Mouse (Mus musculus): ENCODE measurements around the gene Mbd6.
"Not testable (repeated sequence)": the region's sequence is repeated elsewhere in the genome, so short reads cannot be mapped to it uniquely, and the experiment has no call there.

The Mbd6 gene

GRCm38 (mm10) chr10:127313516-127313915, 24.7 kb upstream of the Mbd6 start:
- not testable (repeated sequence) for DNase-seq (ENCODE audit: low spot score in 2 of 2)

GRCm38 (mm10) chr10:127312858-127313257, 24.0 kb upstream of the Mbd6 start:
- no peak for DNase-seq (ENCODE audit: low spot score in 2 of 2)

- peak; percentile 80 to 88 for DNase-seq (ENCODE audit: low spot score in 2 of 2)
These were observed 23.5 kb upstream of the Mbd6 start for GRCm38 (mm10) chr10:127312356-127312676.

GRCm38 (mm10) chr10:127311476-127312355, 22.9 kb upstream of the Mbd6 start, which contains the start of gene Mars:
TSS of gene Mars (minus strand) at chr10:127311786.
- peak; percentile 97 for DNase-seq (ENCODE audit: low spot score in 2 of 2)

GRCm38 (mm10) chr10:127310523-127311475, 22.0 kb upstream of the Mbd6 start:
- no peak for DNase-seq (ENCODE audit: low spot score in 2 of 2)

GRCm38 (mm10) chr10:127309167-127309566, 20.3 kb upstream of the Mbd6 start:
- DNase-seq (ENCODE audit: low spot score in 2 of 2): not testable (repeated sequence)

- DNase-seq (ENCODE audit: low spot score in 2 of 2): no peak
These were observed 14.3 kb upstream of the Mbd6 start for GRCm38 (mm10) chr10:127303136-127303535.

- DNase-seq (ENCODE audit: low spot score in 2 of 2): no peak
These were observed 11.5 kb upstream of the Mbd6 start for GRCm38 (mm10) chr10:127300361-127300760.

GRCm38 (mm10) chr10:127297015-127297871, 8.4 kb upstream of the Mbd6 start:
- DNase-seq (ENCODE audit: low spot score in 2 of 2): no peak

- no peak for DNase-seq (ENCODE audit: low spot score in 2 of 2)
These were observed 7.4 kb upstream of the Mbd6 start for GRCm38 (mm10) chr10:127295986-127296794.

- DNase-seq (ENCODE audit: low spot score in 2 of 2): no peak
These were observed 6.2 kb upstream of the Mbd6 start for GRCm38 (mm10) chr10:127294895-127295510.

- no peak for DNase-seq (ENCODE audit: low spot score in 2 of 2)
These were observed 4.8 kb upstream of the Mbd6 start for GRCm38 (mm10) chr10:127293590-127294113.

GRCm38 (mm10) chr10:127292987-127293538, 4.2 kb upstream of the Mbd6 start:
- DNase-seq (ENCODE audit: low spot score in 2 of 2): peak; percentile 80 to 81

GRCm38 (mm10) chr10:127291881-127292638, 3.2 kb upstream of the Mbd6 start:
- no peak for DNase-seq (ENCODE audit: low spot score in 2 of 2)

GRCm38 (mm10) chr10:127290930-127291880, 2.4 kb upstream of the Mbd6 start:
- DNase-seq (ENCODE audit: low spot score in 2 of 2): no peak

GRCm38 (mm10) chr10:127290307-127290929, 1.6 kb upstream of the Mbd6 start:
- peak; percentile 100 for DNase-seq (ENCODE audit: low spot score in 2 of 2)

- DNase-seq (ENCODE audit: low spot score in 2 of 2): peak; percentile 82
These were observed 864 bp upstream of the Mbd6 start for GRCm38 (mm10) chr10:127289573-127290191.
